Mouse (Mus musculus): ENCODE results near the gene Slc5a2. TPM values are rescaled to one million over a fixed set of nuclear protein-coding genes. Genes with fewer than 3 reads are reported as not detected.

Gene Slc5a2
- total and polyA plus RNA-seq, 2 experiments from 2014 or later = not detected

DNA sequence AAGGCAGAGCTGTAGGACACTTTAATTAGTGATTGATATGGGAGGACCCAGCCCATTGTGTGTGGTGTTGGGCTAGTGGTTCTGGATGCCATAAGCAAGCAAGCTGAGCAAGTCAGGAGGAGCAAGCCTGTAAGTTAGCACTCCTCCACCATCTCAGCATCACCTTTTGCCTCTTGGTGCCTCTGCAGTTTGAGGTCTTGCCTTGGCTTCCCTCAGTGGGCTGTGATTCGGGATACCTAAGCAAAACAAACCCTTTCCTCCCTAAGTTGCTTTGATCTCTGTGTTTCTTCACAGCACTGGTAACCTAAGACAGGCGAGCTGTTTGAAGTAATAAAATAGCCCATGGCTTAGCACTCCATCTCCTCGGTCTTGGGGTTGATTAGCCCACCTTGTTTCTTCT is 45.8 kb downstream of the Slc5a2 start:
- H3K27ac ChIP-seq (ENCODE audit: low read depth, low read length) = no peak overlapping the region

DNA sequence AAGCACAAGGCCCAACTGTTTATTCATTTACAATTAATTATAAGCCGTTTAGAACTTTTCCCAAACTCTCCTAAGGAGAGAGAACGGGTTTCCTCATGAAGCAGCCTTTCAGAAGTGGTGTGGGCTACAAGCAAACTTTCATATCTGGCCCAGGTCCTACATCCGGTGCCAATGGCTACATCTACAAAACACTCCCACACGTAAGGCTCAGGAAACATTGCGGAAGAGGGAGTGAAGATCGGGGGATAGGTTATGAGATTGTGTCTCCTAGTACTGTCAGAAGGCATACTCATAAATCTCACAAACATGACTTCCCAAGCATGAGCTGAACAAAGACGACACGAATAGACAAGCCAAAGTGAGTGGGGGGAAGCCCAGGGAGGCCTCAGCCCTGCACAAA is 46.4 kb downstream of the Slc5a2 start:
- H3K9me3 ChIP-seq (ENCODE audit: low read length) = no peaks in the 10 kb centered on the region
- DNase-seq (ENCODE audit: low spot score) (no peak), ATAC-seq (ENCODE audit: low FRiP score) (no peak)
- WGBS = 81% methylated on average over 8 of the region's 8 CpGs
- H3K36me3 ChIP-seq (ENCODE audit: insufficient read depth, low read length) = no peaks in the 10 kb centered on the region
- H3K4me3 ChIP-seq (ENCODE audit: low read depth, low read length) = no peak overlapping the region
- no peaks in the 10 kb centered on the region for H3K27me3 ChIP-seq (ENCODE audit: insufficient read depth, low read length)
- H3K27ac ChIP-seq (ENCODE audit: low read depth, low read length) = no peak overlapping the region
- no peak overlapping the region for H3K4me2 ChIP-seq (ENCODE audit: low read depth, low read length, poor library complexity, severe bottlenecking)
- H3K9ac ChIP-seq (replicated peaks; ENCODE audit: low read length, poor library complexity, severe bottlenecking) = no peak overlapping the region
- no peaks in the 10 kb centered on the region for H3K4me1 ChIP-seq (ENCODE audit: insufficient read depth, low read length)
- TF ChIP-seq CTCF (IDR thresholded peaks at IDR 0.05) = no peak

More for the DNA sequence above, 45.8 kb downstream of the Slc5a2 start:
- Histone ChIP-seq H3K4me2 (ENCODE audit: low read depth, low read length, poor library complexity, severe bottlenecking) (no peak overlapping the region), H3K4me3 (ENCODE audit: low read depth, low read length) (no peak overlapping the region), H3K4me1 (ENCODE audit: insufficient read depth, low read length) (no peaks in the 10 kb centered on the region), H3K36me3 (ENCODE audit: insufficient read depth, low read length) (no peaks in the 10 kb centered on the region), H3K9ac (replicated peaks; ENCODE audit: low read length, poor library complexity, severe bottlenecking) (no peak overlapping the region), H3K27me3 (ENCODE audit: insufficient read depth, low read length) (no peaks in the 10 kb centered on the region), H3K9me3 (ENCODE audit: low read length) (no peaks in the 10 kb centered on the region)
- ATAC-seq (ENCODE audit: low FRiP score) (no peak), DNase-seq (ENCODE audit: low spot score) (no peak)
- WGBS = 75% methylated on average over 3 of the region's 3 CpGs
- no peak for TF ChIP-seq CTCF (IDR thresholded peaks at IDR 0.05)

DNA sequence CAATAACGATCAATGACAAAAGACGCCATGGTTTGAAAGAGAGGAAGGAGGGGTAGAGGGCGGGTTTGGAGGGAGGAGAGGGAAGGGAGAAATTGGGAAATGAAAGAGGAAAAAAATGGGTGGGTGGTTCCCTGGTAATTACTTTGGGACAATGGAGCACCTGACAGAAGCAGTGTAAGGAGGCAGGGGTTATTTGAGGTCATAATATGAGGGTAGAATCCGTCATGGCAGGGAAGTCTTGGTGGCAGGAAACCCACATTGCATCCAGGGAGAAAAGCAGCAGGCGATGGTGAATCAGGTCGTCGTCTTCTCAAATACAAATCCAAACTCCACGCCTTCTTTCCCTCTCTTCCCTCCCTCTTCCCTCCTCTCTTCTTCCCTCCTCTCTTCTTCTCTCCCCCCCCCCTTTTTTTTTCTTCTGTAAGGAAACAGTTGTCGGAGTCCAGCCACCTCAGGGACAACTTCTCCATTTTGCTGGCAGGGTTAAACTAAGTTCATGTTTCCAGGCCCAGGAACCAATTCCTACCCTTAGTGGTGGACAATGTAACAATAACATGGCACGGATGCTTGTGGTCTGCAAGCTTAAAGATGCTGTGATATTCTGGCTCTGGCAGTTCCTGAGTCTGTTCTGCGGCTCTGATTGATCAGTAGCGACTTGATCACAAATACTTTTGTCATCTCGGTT is 47.1 kb downstream of the Slc5a2 start:
- ATAC-seq (ENCODE audit: low FRiP score) (no peak), DNase-seq (ENCODE audit: low spot score) (no peak)
- 79% methylated on average over 13 of the region's 13 CpGs for WGBS

DNA sequence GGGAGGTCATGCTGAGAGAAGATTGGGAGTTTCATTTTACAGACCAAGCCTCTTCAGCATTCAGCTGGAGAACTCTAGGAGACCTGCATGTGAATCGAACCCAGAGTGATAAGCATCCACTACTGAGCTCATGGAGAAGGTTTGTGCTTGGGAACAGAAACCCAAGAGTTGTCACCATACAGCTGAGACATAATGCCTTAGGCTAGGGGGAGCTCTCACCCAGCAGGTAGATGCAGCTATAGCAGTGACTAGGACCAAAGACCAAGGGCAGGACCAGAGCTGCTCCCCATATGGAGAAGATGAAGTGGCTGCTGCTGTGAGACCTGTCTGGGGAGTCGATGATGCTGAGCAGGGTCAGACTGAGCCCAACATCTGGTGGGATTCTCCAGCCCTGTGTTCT is 48.1 kb downstream of the Slc5a2 start:
- H3K27me3 ChIP-seq (ENCODE audit: insufficient read depth, low read length) = no peaks in the 10 kb centered on the region
- WGBS = 76% methylated on average over 2 of the region's 2 CpGs
- H3K4me3 ChIP-seq (ENCODE audit: low read depth, low read length) = no peak overlapping the region
- no peak overlapping the region for H3K4me2 ChIP-seq (ENCODE audit: low read depth, low read length, poor library complexity, severe bottlenecking)
- no peaks in the 10 kb centered on the region for H3K4me1 ChIP-seq (ENCODE audit: insufficient read depth, low read length)
- no peaks in the 10 kb centered on the region for H3K36me3 ChIP-seq (ENCODE audit: insufficient read depth, low read length)
- DNase-seq (ENCODE audit: low spot score) (no peak), ATAC-seq (ENCODE audit: low FRiP score) (no peak)
- no peak for TF ChIP-seq CTCF (IDR thresholded peaks at IDR 0.05)
- no peak overlapping the region for H3K9ac ChIP-seq (replicated peaks; ENCODE audit: low read length, poor library complexity, severe bottlenecking)
- H3K27ac ChIP-seq (ENCODE audit: low read depth, low read length) = no peak overlapping the region
- H3K9me3 ChIP-seq (ENCODE audit: low read length) = no peaks in the 10 kb centered on the region

More for the DNA sequence above, 47.1 kb downstream of the Slc5a2 start:
- Histone ChIP-seq H3K36me3 (ENCODE audit: insufficient read depth, low read length) (no peaks in the 10 kb centered on the region), H3K9me3 (ENCODE audit: low read length) (no peaks in the 10 kb centered on the region), H3K27ac (ENCODE audit: low read depth, low read length) (no peak overlapping the region), H3K4me1 (ENCODE audit: insufficient read depth, low read length) (no peaks in the 10 kb centered on the region), H3K4me3 (ENCODE audit: low read depth, low read length) (no peak overlapping the region), H3K9ac (replicated peaks; ENCODE audit: low read length, poor library complexity, severe bottlenecking) (no peak overlapping the region), H3K4me2 (ENCODE audit: low read depth, low read length, poor library complexity, severe bottlenecking) (no peak overlapping the region), H3K27me3 (ENCODE audit: insufficient read depth, low read length) (no peaks in the 10 kb centered on the region)
- no peak for TF ChIP-seq CTCF (IDR thresholded peaks at IDR 0.05)

DNA sequence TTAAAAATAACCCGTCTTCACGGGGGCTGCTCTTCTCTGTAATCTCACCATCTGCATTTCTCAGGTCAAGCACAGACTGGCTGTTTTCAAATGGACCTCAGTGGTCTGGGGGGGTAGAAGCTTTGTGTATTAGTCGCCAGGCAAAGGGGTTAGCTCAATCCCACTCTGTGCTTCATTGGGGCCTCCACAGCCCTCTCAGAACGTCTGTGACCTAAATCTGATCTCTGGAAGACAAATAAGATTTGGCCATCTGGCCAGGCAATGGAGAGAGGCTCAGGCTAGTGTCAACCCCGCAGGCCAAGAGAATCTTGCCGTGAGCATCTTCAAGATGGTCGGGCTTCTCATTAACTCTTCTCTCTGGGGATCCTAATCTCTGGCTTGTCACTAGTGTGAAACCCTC is 49.0 kb downstream of the Slc5a2 start:
- no peak overlapping the region for H3K4me3 ChIP-seq (ENCODE audit: low read depth, low read length)
- ATAC-seq (ENCODE audit: low FRiP score) (no peak), DNase-seq (ENCODE audit: low spot score) (no peak)
- H3K36me3 ChIP-seq (ENCODE audit: insufficient read depth, low read length) = no peaks in the 10 kb centered on the region
- no peak overlapping the region for H3K27ac ChIP-seq (ENCODE audit: low read depth, low read length)
- no peaks in the 10 kb centered on the region for H3K27me3 ChIP-seq (ENCODE audit: insufficient read depth, low read length)
- H3K4me1 ChIP-seq (ENCODE audit: insufficient read depth, low read length) = no peaks in the 10 kb centered on the region
- TF ChIP-seq CTCF (IDR thresholded peaks at IDR 0.05) = no peak
- no peak overlapping the region for H3K9ac ChIP-seq (replicated peaks; ENCODE audit: low read length, poor library complexity, severe bottlenecking)
- no peaks in the 10 kb centered on the region for H3K9me3 ChIP-seq (ENCODE audit: low read length)
- no peak overlapping the region for H3K4me2 ChIP-seq (ENCODE audit: low read depth, low read length, poor library complexity, severe bottlenecking)
- WGBS = 76% methylated on average over 7 of the region's 7 CpGs

DNA sequence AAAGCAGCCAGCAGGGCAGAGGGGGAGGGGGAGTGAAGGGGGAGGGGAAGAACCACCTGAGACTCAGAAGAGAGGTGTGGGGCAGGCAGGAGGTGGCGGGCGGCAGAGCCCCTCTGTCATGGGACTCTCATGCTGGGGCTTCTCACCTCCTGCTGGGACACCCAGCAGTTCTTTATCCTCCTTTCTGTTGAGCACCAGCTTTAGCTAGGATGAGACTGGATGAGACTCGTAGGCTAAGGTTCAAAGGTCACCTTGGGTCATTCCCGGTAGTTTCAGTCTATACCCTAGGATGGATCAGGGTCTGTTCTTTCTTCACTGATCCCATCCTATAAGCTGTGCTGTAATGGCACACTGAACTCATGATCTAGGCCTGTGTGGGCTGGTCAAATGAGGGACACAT is 51.6 kb downstream of the Slc5a2 start:
- H3K27me3 ChIP-seq (ENCODE audit: insufficient read depth, low read length) = no peaks in the 10 kb centered on the region
- no peaks in the 10 kb centered on the region for H3K4me1 ChIP-seq (ENCODE audit: insufficient read depth, low read length)
- H3K4me3 ChIP-seq (ENCODE audit: low read depth, low read length) = no peak overlapping the region
- H3K9ac ChIP-seq (replicated peaks; ENCODE audit: low read length, poor library complexity, severe bottlenecking) = no peak overlapping the region
- H3K4me2 ChIP-seq (ENCODE audit: low read depth, low read length, poor library complexity, severe bottlenecking) = no peak overlapping the region
- no peaks in the 10 kb centered on the region for H3K36me3 ChIP-seq (ENCODE audit: insufficient read depth, low read length)
- TF ChIP-seq CTCF (IDR thresholded peaks at IDR 0.05) = no peak
- DNase-seq (ENCODE audit: low spot score) (no peak), ATAC-seq (ENCODE audit: low FRiP score) (no peak)
- H3K9me3 ChIP-seq (ENCODE audit: low read length) = no peaks in the 10 kb centered on the region
- WGBS = 44% methylated on average over 4 of the region's 4 CpGs
- H3K27ac ChIP-seq (ENCODE audit: low read depth, low read length) = no peak overlapping the region
